ENCODE assay signal across 8 mouse cellular contexts in genomic region chr4:118180301-118181080, GRCm38 (mm10). TPM values are rescaled to one million over a fixed set of nuclear protein-coding genes. Genes with fewer than 3 reads are reported as not detected.
DNase-seq lines count a peak whose midpoint lies in the region; ATAC-seq and TF ChIP-seq lines count a peak whose summit lies in the region.

No protein-coding gene starts in this region.

- H3K4me3 ChIP-seq in heart, adult 2 months: peak overlapping the region; percentile 95
- peak overlapping the region; percentile 16 for H3K4me3 ChIP-seq in C2C12 (ENCODE audit: insufficient read depth, poor library complexity, severe bottlenecking)
- H3K4me3 ChIP-seq in limb, embryonic 15.5 days: peak overlapping the region; percentile 80
- H3K4me3 ChIP-seq in stomach, embryonic 14.5 days (ENCODE audit: low read depth, low read length): peak overlapping the region; percentile 59

- no peak for TF ChIP-seq CTCF in heart, adult 2 months (IDR thresholded peaks at IDR 0.05)
- TF ChIP-seq CTCF in C2C12 (IDR thresholded peaks at IDR 0.05; ENCODE audit: control insufficient read depth, insufficient read depth, insufficient read length): no peak

- H3K27me3 ChIP-seq in heart, adult 2 months (ENCODE audit: control insufficient read depth, insufficient read depth, low read length): no peaks in the 10 kb centered on the region
- H3K27me3 ChIP-seq in C2C12 (ENCODE audit: control insufficient read depth, insufficient read depth, insufficient read length): no peaks in the 10 kb centered on the region
- H3K27me3 ChIP-seq in limb, embryonic 15.5 days: no peaks in the 10 kb centered on the region
- H3K27me3 ChIP-seq in stomach, embryonic 14.5 days (ENCODE audit: control insufficient read depth, insufficient read depth, low read length): no peaks in the 10 kb centered on the region

- peak; percentile 9 for ATAC-seq in erythroblast, adult 5-6 weeks (replicated peaks; ENCODE audit: low FRiP score, poor library complexity, severe bottlenecking)
- no peak for ATAC-seq in limb, embryonic 15.5 days (ENCODE audit: insufficient number of reproducible peaks, low FRiP score, low TSS enrichment, low read depth)
- ATAC-seq in stomach, embryonic 14.5 days (ENCODE audit: insufficient number of reproducible peaks, insufficient read depth, low FRiP score, low read depth): no peak

- no peak for TF ChIP-seq EP300 in heart, adult 2 months (IDR thresholded peaks at IDR 0.05; ENCODE audit: insufficient read depth, low read depth, low read length)

- peak overlapping the region; percentile 96 for H3K27ac ChIP-seq in heart, adult 2 months
- peak overlapping the region; percentile 96 for H3K27ac ChIP-seq in limb, embryonic 15.5 days
- peak overlapping the region; percentile 92 for H3K27ac ChIP-seq in stomach, embryonic 14.5 days (ENCODE audit: low read length)

- H3K36me3 ChIP-seq in heart, adult 2 months (ENCODE audit: control insufficient read depth, insufficient read depth, low read length): no peaks in the 10 kb centered on the region
- peaks cover 17% of the 10 kb centered on the region for H3K36me3 ChIP-seq in C2C12 (ENCODE audit: control insufficient read depth, insufficient read depth)
- peaks cover 19% of the 10 kb centered on the region for H3K36me3 ChIP-seq in limb, embryonic 15.5 days
- peaks cover 17% of the 10 kb centered on the region for H3K36me3 ChIP-seq in stomach, embryonic 14.5 days (ENCODE audit: control insufficient read depth, insufficient read depth, low read length)

- WGBS in heart, adult 2 months: 12% methylated on average over 17 of the region's 17 CpGs
- 12% methylated on average over 17 of the region's 17 CpGs for whole genome bisulfite sequencing in limb, embryonic 15.5 days
- WGBS in stomach, embryonic 14.5 days: 12% methylated on average over 17 of the region's 17 CpGs

- intact Hi-C loops in heart, adult 2 months (cut with DNase I): no loop called here

- peak overlapping the region; percentile 48 for H3ac ChIP-seq in C2C12 (ENCODE audit: control insufficient read depth, insufficient read length, low read depth)

- no peaks in the 10 kb centered on the region for H3K79me2 ChIP-seq in heart, adult 2 months (replicated peaks; ENCODE audit: control insufficient read depth, insufficient read depth, low read length)
- H3K79me2 ChIP-seq in C2C12 (ENCODE audit: control insufficient read depth, insufficient read depth): peaks cover 19% of the 10 kb centered on the region

- TF ChIP-seq POLR2A in heart, adult 2 months (IDR thresholded peaks at IDR 0.05; ENCODE audit: insufficient read depth, low read depth, low read length): no peak

- no peak for DNase-seq in heart, adult 2 months
- no peak for DNase-seq in heart, adult 9 months (ENCODE audit: low spot score in 2 of 2)
- DNase-seq in spleen, postnatal 4 days (ENCODE audit: low spot score in 2 of 2): no peak
- no peak for DNase-seq in adrenal gland, adult 2 months

- no peaks in the 10 kb centered on the region for H3K4me1 ChIP-seq in heart, adult 2 months (ENCODE audit: control insufficient read depth, insufficient read depth, low read length)
- H3K4me1 ChIP-seq in limb, embryonic 15.5 days: peaks cover 13% of the 10 kb centered on the region
- H3K4me1 ChIP-seq in stomach, embryonic 14.5 days (ENCODE audit: control insufficient read depth, insufficient read depth, low read length): peaks cover 11% of the 10 kb centered on the region

- peak overlapping the region; percentile 57 for H3K9ac ChIP-seq in heart, adult 2 months (ENCODE audit: low read depth, low read length)
- H3K9ac ChIP-seq in limb, embryonic 15.5 days: peak overlapping the region; percentile 31; the same call in 1 of the 2 replicates
- peak overlapping the region; percentile 39 for H3K9ac ChIP-seq in stomach, embryonic 14.5 days (replicated peaks; ENCODE audit: low read depth, low read length)

- H3K79me3 ChIP-seq in C2C12 (ENCODE audit: low read depth): no peaks in the 10 kb centered on the region

- no peaks in the 10 kb centered on the region for H3K9me3 ChIP-seq in limb, embryonic 15.5 days
- H3K9me3 ChIP-seq in stomach, embryonic 14.5 days (ENCODE audit: control insufficient read depth, low read depth, low read length): no peaks in the 10 kb centered on the region

- H3K4me2 ChIP-seq in limb, embryonic 15.5 days: peak overlapping the region; percentile 66
- H3K4me2 ChIP-seq in stomach, embryonic 14.5 days (replicated peaks; ENCODE audit: low read depth, low read length): peak overlapping the region; percentile 79

TF ChIP-seq in C2C12, 6 proteins besides CTCF, POLR2A, EP300 and RAD21:
- TF ChIP-seq CEBPB (IDR thresholded peaks at IDR 0.05; ENCODE audit: low read depth): no peak
- TF ChIP-seq FOSL1 (IDR thresholded peaks at IDR 0.05; ENCODE audit: insufficient read depth, low read length, poor library complexity, severe bottlenecking): no peak
- TF ChIP-seq MYOG (IDR thresholded peaks at IDR 0.05; ENCODE audit: control insufficient read depth, extremely low read depth, insufficient read length): no peak
- TF ChIP-seq MAX (IDR thresholded peaks at IDR 0.05): no peak
- TF ChIP-seq USF1 (IDR thresholded peaks at IDR 0.05; ENCODE audit: low read depth): no peak
- no peak for TF ChIP-seq MYOD1 (IDR thresholded peaks at IDR 0.05; ENCODE audit: control insufficient read depth, insufficient read length, low read depth)
TF ChIP-seq in C2C12: peak in this region for 0.

RNA-seq across cellular contexts. Expression of gene Kdm4a, which starts 0.6 kb away (rescaled TPM):
- total RNA-seq in heart, adult 2 months (2021): 10 to 100 TPM; 23.5 to 26.3 TPM
- 18.7 and 26.5 TPM in 2 replicates for polyA plus RNA-seq in heart, adult 2 months (2012; rRNA removed)
- polyA plus RNA-seq in C2C12 (2012; fragmentation: generic; extraction: Trizol): 28.1 TPM
- 21.5 and 27.2 TPM in 2 replicates for total RNA-seq in erythroblast, adult 5-6 weeks (2015; ENCODE audit: low replicate concordance)
- total RNA-seq in erythroblast, adult 5-6 weeks (2017; ENCODE audit: low replicate concordance): 56.9 and 76.8 TPM in 2 replicates
- 30.2 and 35.0 TPM in 2 replicates for polyA plus RNA-seq in limb, embryonic 15.5 days (2015; fragmentation: Nextera tagmentation; extraction: Ambion mirVana)
- polyA plus RNA-seq in stomach, embryonic 14.5 days (2014; fragmentation: Nextera tagmentation; extraction: Ambion mirVana): 43.5 and 45.2 TPM in 2 replicates
- 10 to 100 TPM; 37.5 to 40.1 TPM for total RNA-seq in adrenal gland, adult 2 months (2021)
- 25.1 and 29.6 TPM in 2 replicates for polyA plus RNA-seq in adrenal gland, adult 2 months (2012; rRNA removed)

RNA-seq across cellular contexts. Expression of gene St3gal3, which starts 45.8 kb away (rescaled TPM):
- 10 to 100 TPM; 55.8 to 70.6 TPM for total RNA-seq in heart, adult 2 months (2021)
- polyA plus RNA-seq in heart, adult 2 months (2012; rRNA removed): 54.9 and 68.2 TPM in 2 replicates
- 20.4 TPM for polyA plus RNA-seq in C2C12 (2012; fragmentation: generic; extraction: Trizol)
- 0.42 and 7.9 TPM in 2 replicates for total RNA-seq in erythroblast, adult 5-6 weeks (2015; ENCODE audit: low replicate concordance)
- total RNA-seq in erythroblast, adult 5-6 weeks (2017; ENCODE audit: low replicate concordance): 2.2 and 2.6 TPM in 2 replicates
- polyA plus RNA-seq in limb, embryonic 15.5 days (2015; fragmentation: Nextera tagmentation; extraction: Ambion mirVana): 6.3 and 9.6 TPM in 2 replicates
- 5.0 and 6.1 TPM in 2 replicates for polyA plus RNA-seq in stomach, embryonic 14.5 days (2014; fragmentation: Nextera tagmentation; extraction: Ambion mirVana)
- 10 to 100 TPM; 36.7 to 45.8 TPM for total RNA-seq in adrenal gland, adult 2 months (2021)
- polyA plus RNA-seq in adrenal gland, adult 2 months (2012; rRNA removed): 44.3 and 56.7 TPM in 2 replicates

Comparison
In these comparisons a context has a peak if more than half of its experiments do, and no peak if none do; other contexts are left out.
1. H3K4me3 ChIP-seq: peak in every context shown above with its lines; median percentile 95 in heart, adult 2 months; 80 in limb, embryonic 15.5 days; 59 in stomach, embryonic 14.5 days; 16 in C2C12.